Mouse (Mus musculus) G1E (cell line): ENCODE results near the gene Tspan18.

Source experiments
- CTCF ChIP-seq: IDR thresholded peaks from 2 replicates; pipeline ENCODE4 v1.5.1; 2012; ENCODE audit warnings: low read depth, low read length, inconsistent platforms, mixed read lengths
- GATA1 ChIP-seq: IDR thresholded peaks from 2 replicates; pipeline ENCODE4 v1.6.1; 2012; ENCODE audit warnings: borderline replicate concordance, low read length, inconsistent platforms, mixed read lengths
- GATA2 ChIP-seq: IDR thresholded peaks from 2 replicates; pipeline ENCODE4 v1.6.1; 2012; ENCODE audit warnings: low read depth, low read length, inconsistent platforms, borderline replicate concordance
- POLR2AphosphoS5 ChIP-seq: IDR thresholded peaks from 2 replicates; pipeline ENCODE4 v1.6.1; 2012; ENCODE audit warnings: low read depth, low read length, inconsistent platforms; ENCODE audit not compliant: insufficient replicate concordance
- TAL1 ChIP-seq: conservative IDR thresholded peaks from 2 replicates; pipeline ENCODE4 v1.6.1; 2012; ENCODE audit warnings: low read depth, low read length, inconsistent platforms, mixed read lengths

- no peak for TF ChIP-seq CTCF
- TF ChIP-seq GATA1: no peak
- TF ChIP-seq TAL1: no peak
- TF ChIP-seq GATA2: no peak
- TF ChIP-seq POLR2AphosphoS5: no peak
Observed at GRCm38 (mm10) chr2:93175278-93175677, 159.0 kb downstream of the Tspan18 start.
